Mouse (Mus musculus): ENCODE measurements around the gene Fars2.

Fars2 gene

GRCm38 (mm10) chr13:36696351-36696771 lies 579.1 kb downstream of the Fars2 start:
- DNase-seq (ENCODE audit: low spot score), result no peak

GRCm38 (mm10) chr13:36707088-36707690 lies 590.0 kb downstream of the Fars2 start:
- no peak for DNase-seq (ENCODE audit: low spot score)

- DNase-seq (ENCODE audit: low spot score), result no peak
Measured at GRCm38 (mm10) chr13:36714101-36714500, 596.9 kb downstream of the Fars2 start.

GRCm38 (mm10) chr13:36716708-36717107 lies 599.5 kb downstream of the Fars2 start:
- DNase-seq (ENCODE audit: low spot score), result no peak

- no peak for DNase-seq (ENCODE audit: low spot score)
Measured at GRCm38 (mm10) chr13:36717376-36717775, 600.2 kb downstream of the Fars2 start.

- no peak for DNase-seq (ENCODE audit: low spot score)
Measured at GRCm38 (mm10) chr13:36720297-36721017, 603.2 kb downstream of the Fars2 start.

- DNase-seq (ENCODE audit: low spot score), result no peak
Measured at GRCm38 (mm10) chr13:36722309-36722708, 605.1 kb downstream of the Fars2 start.

GRCm38 (mm10) chr13:36723726-36724300 lies 606.6 kb downstream of the Fars2 start:
- DNase-seq (ENCODE audit: low spot score), result no peak

GRCm38 (mm10) chr13:36724533-36725470 lies 607.6 kb downstream of the Fars2 start:
- peak; percentile 2 for DNase-seq (ENCODE audit: low spot score)

GRCm38 (mm10) chr13:36725881-36726280 lies 608.7 kb downstream of the Fars2 start:
- DNase-seq (ENCODE audit: low spot score), result no peak

- DNase-seq (ENCODE audit: low spot score), result no peak
Measured at GRCm38 (mm10) chr13:36726551-36726950, 609.3 kb downstream of the Fars2 start.

- no peak for DNase-seq (ENCODE audit: low spot score)
Measured at GRCm38 (mm10) chr13:36726951-36727778, 610.0 kb downstream of the Fars2 start.

- no peak for DNase-seq (ENCODE audit: low spot score)
Measured at GRCm38 (mm10) chr13:36727779-36728470, 610.7 kb downstream of the Fars2 start.

GRCm38 (mm10) chr13:36728509-36728908 lies 611.3 kb downstream of the Fars2 start:
- no peak for DNase-seq (ENCODE audit: low spot score)

GRCm38 (mm10) chr13:36729731-36730340 lies 612.6 kb downstream of the Fars2 start:
- DNase-seq (ENCODE audit: low spot score), result no peak

- DNase-seq (ENCODE audit: low spot score), result no peak
Measured at GRCm38 (mm10) chr13:36730341-36730761, 613.1 kb downstream of the Fars2 start.

GRCm38 (mm10) chr13:36731016-36731930 lies 614.1 kb downstream of the Fars2 start:
- DNase-seq (ENCODE audit: low spot score), result no peak

- no peak for DNase-seq (ENCODE audit: low spot score)
Measured at GRCm38 (mm10) chr13:36731931-36732461, 614.8 kb downstream of the Fars2 start.

Measured in ovary, postnatal 10 days (tissue).